Mouse (Mus musculus) ES-Bruce4 (cell line): ENCODE data around the gene Gm38392.

ENCODE experiments used
- CTCF ChIP-seq: IDR thresholded peaks from one replicate; pipeline ENCODE4 v1.8.1; 2011; ENCODE audit warnings: low read depth, low read length
- POLR2A ChIP-seq: IDR thresholded peaks from one replicate; pipeline ENCODE4 v1.8.1; 2011; ENCODE audit warnings: low read length; ENCODE audit not compliant: insufficient read depth

- no peak for TF ChIP-seq CTCF
- no peak for TF ChIP-seq POLR2A
These were observed 18.0 kb downstream of the Gm38392 start for GRCm38 (mm10) chr3:88268991-88269390.
